Mouse (Mus musculus) kidney, postnatal 14 days (tissue): ENCODE results near the gene Fam53a.

ENCODE experiments used
- DNase-seq: peaks from one replicate; pipeline ENCODE4 v3.0.0; 2022; ENCODE audit warnings: mixed read lengths

Fam53a gene

GRCm38 (mm10) chr5:33629301-33629987 is at the start of gene Fam53a, which contains the start of gene Gm9903:
Gene Fam53a (minus strand): TSS chr5:33629635.
Gene Gm9903 (plus strand): TSS chr5:33629925.
- DNase-seq: peak; percentile 100

- DNase-seq: no peak
These were observed 48.8 kb upstream of the Fam53a start for GRCm38 (mm10) chr5:33678244-33678643.

GRCm38 (mm10) chr5:33675964-33676363 is 46.5 kb upstream of the Fam53a start:
- peak; percentile 78 for DNase-seq

GRCm38 (mm10) chr5:33674439-33674838 is 45.0 kb upstream of the Fam53a start:
- DNase-seq: no peak

GRCm38 (mm10) chr5:33671659-33672058 is 42.2 kb upstream of the Fam53a start:
- DNase-seq: no peak

GRCm38 (mm10) chr5:33668223-33668622 is 38.8 kb upstream of the Fam53a start:
- peak; percentile 37 for DNase-seq

GRCm38 (mm10) chr5:33658664-33659050 is 29.2 kb upstream of the Fam53a start:
- DNase-seq: no peak

GRCm38 (mm10) chr5:33657787-33658663 is 28.6 kb upstream of the Fam53a start, which contains the start of the genes Tacc3 and Tmem129:
Gene Tacc3 (plus strand): TSS chr5:33658128.
Gene Tmem129 (minus strand): TSS chr5:33658416.
- peak; percentile 99 for DNase-seq

- DNase-seq: no peak
These were observed 27.9 kb upstream of the Fam53a start for GRCm38 (mm10) chr5:33657251-33657786.

GRCm38 (mm10) chr5:33656739-33657138 is 27.3 kb upstream of the Fam53a start:
- DNase-seq: no peak

- no peak for DNase-seq
These were observed 25.9 kb upstream of the Fam53a start for GRCm38 (mm10) chr5:33655251-33655840.

- no peak for DNase-seq
These were observed 25.0 kb upstream of the Fam53a start for GRCm38 (mm10) chr5:33654424-33654823.

GRCm38 (mm10) chr5:33652783-33653173 is 23.3 kb upstream of the Fam53a start:
- DNase-seq: no peak

GRCm38 (mm10) chr5:33651921-33652782 is 22.7 kb upstream of the Fam53a start, which contains the start of gene Slbp:
Gene Slbp (minus strand): TSS chr5:33652574.
- peak; percentile 98 for DNase-seq

GRCm38 (mm10) chr5:33651541-33651920 is 22.1 kb upstream of the Fam53a start:
- DNase-seq: no peak

GRCm38 (mm10) chr5:33651017-33651416 is 21.6 kb upstream of the Fam53a start:
- no peak for DNase-seq

GRCm38 (mm10) chr5:33640652-33641051 is 11.2 kb upstream of the Fam53a start:
- DNase-seq: peak; percentile 58

- no peak for DNase-seq
These were observed 9.4 kb upstream of the Fam53a start for GRCm38 (mm10) chr5:33638826-33639225.

- DNase-seq: no peak
These were observed 8.3 kb upstream of the Fam53a start for GRCm38 (mm10) chr5:33637606-33638350.

GRCm38 (mm10) chr5:33635361-33635760 is 5.9 kb upstream of the Fam53a start:
- DNase-seq: no peak

- DNase-seq: no peak
These were observed 3.1 kb upstream of the Fam53a start for GRCm38 (mm10) chr5:33632526-33632925.
